Mouse (Mus musculus) 416B (cell line): ENCODE data around the gene Slc43a2.

Experiments used
- DNase-seq: peaks from one replicate; pipeline ENCODE4 v3.0.0; 2011; ENCODE audit warnings: low read depth

The Slc43a2 gene

GRCm38 (mm10) chr11:75531469-75532242, at the start of gene Slc43a2:
Gene Slc43a2, plus strand, starts transcription at chr11:75531694.
- DNase-seq, result peak; percentile 95

DNA sequence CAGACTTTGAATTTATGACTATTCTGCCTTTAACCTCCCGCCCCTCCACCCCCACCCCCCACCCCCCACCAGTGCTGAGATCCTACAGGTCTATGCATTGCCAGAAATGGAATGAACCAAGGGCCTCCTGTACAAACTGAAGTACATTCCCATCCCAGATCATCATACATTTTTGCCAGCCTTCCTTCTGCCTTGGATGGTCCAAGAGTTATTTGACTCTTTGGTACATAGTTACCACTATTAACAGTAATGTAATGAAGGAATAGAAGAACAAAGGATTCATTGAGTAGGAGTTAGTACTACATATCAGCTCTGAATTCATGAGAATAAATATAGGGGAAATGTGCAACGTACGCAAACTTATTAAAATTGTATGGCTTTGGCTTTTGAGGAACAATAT, 45.3 kb upstream of the Slc43a2 start:
- DNase-seq, result no peak

GRCm38 (mm10) chr11:75486601-75487285, 44.8 kb upstream of the Slc43a2 start, which contains the start of gene Prpf8:
Gene Prpf8, plus strand, starts transcription at chr11:75486816.
- peak; percentile 98 for DNase-seq

- DNase-seq, result peak; percentile 51
Measured at GRCm38 (mm10) chr11:75487496-75487895, 44.0 kb upstream of the Slc43a2 start.

DNA sequence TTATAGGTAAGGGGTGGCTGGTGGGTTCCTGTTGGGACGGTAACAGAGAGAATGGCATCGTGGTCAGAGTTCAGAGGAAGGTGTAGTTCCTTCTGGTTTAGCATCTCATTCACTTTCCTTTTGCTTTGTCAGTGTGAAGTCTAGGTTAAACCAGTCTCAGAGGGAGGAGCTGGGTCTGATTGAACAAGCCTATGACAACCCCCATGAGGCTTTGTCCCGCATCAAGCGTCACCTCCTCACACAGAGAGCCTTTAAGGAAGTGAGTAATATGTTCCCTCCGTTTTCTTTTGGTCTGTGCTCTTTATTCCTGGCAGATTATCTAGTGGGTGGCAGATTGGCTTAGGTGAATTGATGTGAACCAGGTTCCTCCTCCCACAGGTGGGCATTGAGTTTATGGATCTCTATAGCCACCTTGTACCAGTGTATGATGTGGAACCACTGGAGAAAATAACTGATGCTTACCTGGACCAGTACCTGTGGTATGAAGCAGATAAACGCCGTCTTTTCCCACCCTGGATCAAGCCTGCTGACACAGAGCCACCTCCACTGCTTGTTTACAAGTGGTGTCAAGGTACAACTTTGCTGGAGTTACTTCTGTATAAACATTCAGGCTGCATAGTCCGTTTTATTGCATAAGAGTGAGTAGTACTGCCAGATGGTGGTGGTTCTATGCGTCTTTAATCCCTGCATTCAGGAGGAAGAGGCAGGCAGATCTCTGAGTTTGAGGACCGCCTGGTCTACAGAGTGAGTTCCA, 37.0 kb upstream of the Slc43a2 start:
- peak; percentile 52 for DNase-seq

- no peak for DNase-seq
Measured at GRCm38 (mm10) chr11:75498126-75498525, 33.4 kb upstream of the Slc43a2 start.

GRCm38 (mm10) chr11:75508162-75508561, 23.3 kb upstream of the Slc43a2 start:
- no peak for DNase-seq

DNA sequence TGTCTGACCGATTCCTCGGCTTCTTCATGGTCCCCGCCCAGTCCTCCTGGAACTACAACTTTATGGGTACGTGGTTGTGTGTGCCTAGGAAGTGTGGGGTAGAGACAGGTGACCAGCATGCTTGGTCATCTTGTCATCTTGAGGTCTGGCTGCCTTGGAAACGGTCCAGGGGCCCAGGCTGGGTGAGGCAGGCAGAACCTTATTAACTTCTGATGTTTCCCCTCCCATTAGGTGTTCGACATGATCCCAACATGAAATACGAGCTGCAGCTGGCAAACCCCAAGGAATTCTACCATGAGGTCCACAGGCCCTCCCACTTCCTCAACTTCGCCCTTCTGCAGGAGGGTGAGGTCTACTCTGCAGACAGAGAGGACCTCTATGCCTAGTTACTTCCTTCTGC, 22.6 kb upstream of the Slc43a2 start:
- no peak for DNase-seq

- DNase-seq, result no peak
Measured at GRCm38 (mm10) chr11:75509741-75510626, 21.5 kb upstream of the Slc43a2 start, which contains the start of gene Rilp. Gene Rilp, plus strand, starts transcription at chr11:75510094.

DNA sequence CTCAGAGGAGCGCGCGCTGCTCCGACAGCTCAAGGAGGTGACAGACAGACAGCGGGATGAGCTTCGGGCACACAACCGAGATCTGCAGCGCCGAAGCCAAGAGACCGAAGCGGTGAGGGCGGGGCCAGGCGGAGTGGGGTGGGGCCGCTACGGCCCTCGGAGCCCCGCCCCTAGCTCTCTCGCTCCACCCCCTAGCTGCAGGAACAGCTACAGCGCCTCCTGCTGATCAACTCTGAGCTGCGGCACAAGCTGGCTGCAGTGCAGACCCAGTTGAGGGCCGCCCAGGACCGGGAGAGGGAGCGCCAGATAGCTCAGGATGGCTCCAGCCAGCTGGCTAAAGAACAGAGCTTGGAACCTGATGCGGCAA, 20.9 kb upstream of the Slc43a2 start:
- DNase-seq, result peak; percentile 24

GRCm38 (mm10) chr11:75511213-75511612, 20.3 kb upstream of the Slc43a2 start:
- DNase-seq, result no peak

DNA sequence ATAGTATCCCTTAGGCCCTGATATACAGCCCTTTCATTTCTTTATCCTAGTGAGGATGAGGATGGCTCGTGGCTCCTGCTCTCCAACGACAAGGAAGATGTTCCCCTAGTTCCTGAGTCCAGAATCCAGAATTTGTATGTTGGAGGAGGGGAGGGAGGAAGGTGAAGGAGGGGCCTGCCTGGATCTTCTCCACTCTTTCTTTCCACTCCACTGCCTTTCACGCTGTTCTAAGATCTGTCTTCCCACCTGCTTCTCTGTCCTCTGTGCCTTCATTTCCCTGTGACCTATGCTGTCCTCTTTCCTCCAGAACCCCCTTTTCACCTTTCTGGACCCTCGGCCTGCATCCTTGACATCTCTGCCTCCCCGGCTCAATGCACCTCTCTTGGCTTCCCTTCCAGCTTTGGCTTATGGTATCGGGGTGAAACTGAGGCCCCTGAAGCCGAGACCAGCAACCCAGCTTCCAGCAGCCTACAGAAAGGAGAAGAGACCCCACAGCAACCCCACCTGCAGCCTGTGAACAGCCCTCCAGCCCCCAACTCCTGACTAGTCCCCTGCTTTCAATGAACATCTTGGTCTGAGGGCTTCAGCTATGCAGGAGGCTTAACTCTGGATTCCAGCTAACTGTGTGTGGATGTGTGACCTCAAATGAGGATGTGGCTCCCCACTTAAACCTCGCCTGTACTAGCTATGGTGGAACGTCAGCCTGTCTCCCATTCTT, 19.0 kb upstream of the Slc43a2 start:
- peak; percentile 43 for DNase-seq

DNA sequence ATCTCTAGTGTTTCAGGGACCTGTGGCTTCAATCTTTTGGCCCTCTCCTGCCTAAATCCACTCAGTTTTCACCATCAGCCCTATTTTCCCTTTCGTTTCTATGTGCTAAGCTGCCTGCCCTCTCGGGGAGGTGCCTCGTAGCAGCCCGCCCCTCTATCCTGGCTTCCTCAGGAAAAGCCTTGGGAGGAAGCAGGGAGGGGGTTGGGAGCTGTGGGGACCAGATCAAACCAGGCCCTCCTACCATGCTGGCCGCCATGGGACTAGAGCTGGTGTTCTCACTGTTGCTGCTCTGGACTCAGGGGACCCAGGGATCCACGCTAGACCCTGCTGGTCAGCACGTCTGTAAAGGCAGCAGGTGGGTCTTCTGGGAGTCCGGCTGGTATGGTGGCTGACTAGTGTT, 18.2 kb upstream of the Slc43a2 start, which contains the start of gene Scarf1:
Gene Scarf1 (plus strand): TSS at position 205 of the 400 bp plus-strand sequence.
- DNase-seq, result no peak

DNA sequence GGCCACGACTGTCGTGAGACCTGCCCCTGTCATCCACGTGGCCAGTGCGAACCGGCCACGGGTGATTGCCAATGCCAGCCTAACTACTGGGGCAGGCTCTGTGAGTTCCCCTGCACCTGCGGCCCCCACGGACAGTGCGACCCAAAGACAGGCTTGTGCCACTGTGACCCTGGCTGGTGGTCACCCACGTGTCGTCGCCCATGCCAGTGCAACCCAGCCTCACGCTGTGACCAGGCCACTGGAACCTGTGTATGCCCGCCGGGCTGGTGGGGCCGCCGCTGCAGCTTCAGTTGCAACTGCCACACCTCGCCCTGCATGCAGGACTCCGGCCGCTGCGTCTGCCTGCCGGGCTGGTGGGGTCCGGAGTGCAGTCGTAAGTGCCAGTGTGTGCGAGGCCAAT, 16.3 kb upstream of the Slc43a2 start:
- no peak for DNase-seq

DNA sequence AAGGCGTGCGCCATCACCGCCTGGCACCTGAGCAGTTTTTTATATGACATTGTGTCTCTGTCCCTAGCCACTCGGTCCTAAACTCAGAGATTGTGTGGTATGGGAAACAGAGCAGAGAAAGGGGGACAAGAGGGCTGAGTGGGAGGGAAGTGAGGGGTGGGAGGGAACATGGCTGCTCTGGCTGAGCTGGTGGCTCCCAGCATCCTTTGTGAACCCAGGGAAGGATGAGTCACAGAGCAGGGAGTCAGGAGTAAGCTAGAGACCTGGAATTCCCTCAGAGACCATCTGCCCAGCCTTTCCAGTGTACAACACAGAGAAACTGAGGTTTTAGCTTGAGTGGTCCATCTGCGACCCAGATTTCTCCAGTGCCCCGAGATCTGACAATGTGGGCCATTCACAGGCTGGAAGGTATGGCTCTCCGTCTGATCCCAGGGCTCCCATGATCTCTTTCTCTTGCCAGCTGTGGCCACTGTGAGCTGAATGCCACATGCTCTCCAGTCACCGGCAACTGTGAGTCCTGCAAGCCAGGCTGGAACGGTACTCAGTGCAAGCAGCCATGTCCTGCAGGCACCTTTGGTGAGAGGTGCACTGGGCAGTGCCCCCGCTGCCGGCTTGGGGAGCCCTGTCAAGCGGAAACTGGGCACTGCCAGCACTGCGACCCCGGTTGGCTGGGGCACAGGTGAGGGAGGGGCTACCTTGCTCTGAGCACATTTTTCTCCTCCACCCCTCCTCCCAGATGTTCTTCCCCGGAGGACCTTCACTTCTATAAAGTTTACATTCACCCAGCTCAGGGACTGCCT, 11.5 kb upstream of the Slc43a2 start:
- no peak for DNase-seq

GRCm38 (mm10) chr11:75521609-75522008, 9.9 kb upstream of the Slc43a2 start:
- no peak for DNase-seq

DNA sequence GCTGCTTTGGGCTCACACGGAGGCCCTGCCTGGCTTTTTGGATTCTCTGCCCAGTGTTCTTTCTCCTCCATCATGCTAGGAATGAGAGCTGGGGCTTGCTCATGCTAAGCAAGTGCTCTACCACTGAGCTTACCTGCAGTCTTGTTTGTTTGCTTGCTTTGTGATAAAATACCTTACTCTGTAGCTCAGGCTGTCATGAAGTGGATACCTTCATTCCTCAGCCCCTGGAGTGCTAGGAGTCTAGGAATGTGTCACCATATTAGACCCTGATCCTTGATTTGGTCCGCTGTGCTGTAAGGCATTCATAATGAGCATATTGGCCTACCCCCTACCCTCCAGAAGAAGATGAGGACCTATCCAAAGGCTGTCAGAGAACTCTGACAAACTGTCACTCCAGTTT, 8.7 kb upstream of the Slc43a2 start:
- DNase-seq, result no peak

DNA sequence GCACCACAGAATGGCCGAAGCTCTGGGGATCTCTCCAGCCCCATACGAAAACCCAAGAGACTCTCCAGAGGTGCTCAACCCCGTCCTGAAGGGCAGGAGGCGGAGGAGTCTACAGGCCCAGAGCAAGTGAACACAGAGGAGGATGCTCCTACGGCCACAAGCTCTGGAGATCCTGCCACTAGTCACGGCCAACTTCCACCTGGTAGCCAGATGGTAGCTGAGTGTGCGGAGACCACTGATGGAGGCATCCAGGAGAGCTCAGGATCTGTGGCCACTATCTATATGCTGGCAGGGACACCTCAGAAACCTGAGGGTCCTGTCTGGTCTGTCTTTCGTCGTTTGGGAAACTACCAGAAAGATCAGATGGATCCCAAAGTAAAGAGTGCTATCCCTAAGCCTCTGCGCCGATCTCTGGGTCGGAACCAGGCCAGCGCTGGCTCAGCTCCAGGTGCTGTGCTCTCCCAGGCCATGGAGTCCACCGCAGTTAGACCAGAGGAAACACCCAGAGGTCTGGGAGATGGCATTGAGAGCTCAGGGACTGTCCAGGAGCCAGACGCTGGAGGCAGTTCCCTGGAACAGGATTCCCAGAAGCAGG, 5.9 kb upstream of the Slc43a2 start:
- DNase-seq, result no peak

- DNase-seq, result no peak
Measured at GRCm38 (mm10) chr11:75526943-75527342, 4.6 kb upstream of the Slc43a2 start.

DNA sequence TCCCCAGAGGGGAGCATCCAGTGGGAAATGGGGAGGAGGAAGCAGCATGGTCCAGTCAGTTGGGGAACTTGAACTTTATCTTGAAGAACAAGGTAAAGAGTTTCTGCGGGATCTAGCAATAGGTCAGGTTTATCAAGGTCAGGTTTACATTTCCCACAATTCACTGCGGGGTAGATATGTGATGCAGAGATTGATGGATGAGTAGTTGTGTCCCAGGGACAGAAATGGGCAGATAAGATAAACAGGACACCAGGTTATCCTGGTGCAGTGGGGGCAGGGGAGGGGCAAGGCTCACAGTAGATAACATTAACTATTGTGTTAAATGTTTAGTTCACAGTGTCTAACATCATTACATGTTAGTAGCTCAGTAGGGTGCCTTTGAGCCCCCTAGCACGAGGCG, 1.7 kb upstream of the Slc43a2 start:
- no peak for DNase-seq
